Mouse (Mus musculus) ES-CJ7 (cell line): ENCODE measurements at regions not wholly inside any gene's neighbourhood (a gene's known extent, or its start where the extent isn't known, plus 50 kb on each side); places are given as distances from the start of the nearest gene placed in this dataset.

Source experiments
- DNase-seq: peaks from one replicate; pipeline ENCODE4 v3.0.0; 2011; ENCODE audit warnings: low read depth, low spot score

DNA sequence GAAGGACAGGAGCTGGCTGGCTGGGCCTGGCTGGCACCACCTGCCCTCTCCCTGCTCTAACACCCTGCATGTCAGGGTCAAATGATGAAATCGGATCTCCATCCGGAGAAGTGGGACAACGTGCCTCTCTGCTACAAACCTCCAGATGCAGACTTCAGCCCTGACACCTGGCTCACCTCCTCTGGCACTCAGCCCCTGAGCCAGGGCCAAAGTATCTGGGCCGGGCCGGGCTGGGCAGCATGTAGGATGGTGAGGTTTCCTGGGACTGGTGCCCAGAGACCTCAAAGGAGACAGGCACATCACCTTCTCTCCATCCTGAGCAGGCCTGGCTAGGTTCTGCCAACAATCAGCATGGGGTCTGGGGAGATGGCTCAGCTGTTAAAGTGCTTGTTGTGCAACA, 113.5 kb downstream of the Tfcp2l1 start:
- no peak for DNase-seq

DNA sequence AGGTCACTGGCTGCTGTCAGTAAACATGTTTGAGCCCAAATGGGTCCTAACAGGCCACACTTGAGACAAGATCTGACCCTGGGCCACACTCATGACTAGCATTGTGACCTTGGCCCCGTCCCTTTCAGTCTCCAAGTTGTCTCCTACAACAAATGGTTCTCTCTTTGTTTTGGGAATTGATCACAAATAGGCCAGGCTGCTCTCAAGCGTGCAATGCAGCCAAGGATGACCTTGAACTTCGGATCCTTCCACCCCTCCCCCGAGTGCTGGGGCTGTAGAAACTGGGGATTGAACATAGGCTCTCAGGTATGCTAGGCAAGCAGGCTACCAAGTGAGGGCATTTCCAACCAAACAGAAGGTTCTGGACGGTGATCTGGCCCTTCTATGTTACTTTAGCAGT, 120.5 kb downstream of the Tfcp2l1 start:
- DNase-seq: no peak

DNA sequence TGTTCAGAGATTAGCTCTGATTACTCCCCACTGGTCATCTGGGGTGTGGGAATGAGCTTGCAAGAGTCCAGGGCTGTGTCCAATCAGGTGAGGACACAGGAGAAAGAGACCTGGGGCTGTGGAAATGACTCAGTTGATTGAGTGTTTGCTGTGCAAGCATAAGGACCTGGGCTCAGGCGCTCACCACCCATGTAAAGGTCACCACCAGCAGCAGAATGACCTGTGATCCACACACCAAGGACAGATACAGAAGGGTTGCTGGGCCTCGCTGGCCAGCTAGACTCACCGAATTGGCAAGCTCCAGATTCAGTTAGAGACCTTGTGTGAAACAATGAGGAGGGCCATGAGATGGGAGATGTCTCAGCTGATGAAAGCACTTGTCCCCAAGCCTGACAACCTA, 125.1 kb downstream of the Tfcp2l1 start:
- no peak for DNase-seq

DNA sequence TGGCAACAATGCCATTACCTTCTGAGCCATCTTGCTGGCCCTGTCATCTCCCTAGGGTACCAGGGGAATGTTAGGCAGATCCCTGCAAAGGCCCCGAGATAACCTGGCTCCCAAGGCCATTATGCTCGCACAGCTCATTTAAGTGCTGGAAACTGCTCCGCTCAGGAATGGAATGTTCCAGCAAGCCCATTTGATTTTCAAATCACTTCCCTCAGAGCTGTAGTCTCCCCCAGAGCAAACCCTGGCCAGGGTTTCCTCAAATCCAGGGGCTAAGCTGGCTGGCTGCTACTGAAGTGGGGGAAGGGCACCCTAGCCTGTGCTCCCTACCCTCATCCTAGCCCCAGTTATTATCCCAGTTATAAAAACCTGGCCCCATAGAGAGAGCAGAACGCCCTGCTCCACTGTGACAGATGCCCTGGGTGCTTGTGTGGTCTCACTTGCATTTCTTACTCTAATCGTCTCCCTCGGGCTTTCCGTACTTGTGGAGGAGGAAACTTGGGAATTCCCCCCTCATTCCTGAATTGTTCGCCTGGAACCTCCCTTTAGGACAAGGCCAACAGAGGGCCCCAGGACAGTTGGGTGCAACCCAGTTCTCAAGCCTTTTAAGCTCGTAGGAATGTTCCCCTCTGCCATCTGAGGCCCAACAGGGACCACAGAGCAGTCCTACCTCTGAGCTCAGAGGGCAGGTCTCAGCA, 128.6 kb downstream of the Tfcp2l1 start:
- DNase-seq: no peak

DNA sequence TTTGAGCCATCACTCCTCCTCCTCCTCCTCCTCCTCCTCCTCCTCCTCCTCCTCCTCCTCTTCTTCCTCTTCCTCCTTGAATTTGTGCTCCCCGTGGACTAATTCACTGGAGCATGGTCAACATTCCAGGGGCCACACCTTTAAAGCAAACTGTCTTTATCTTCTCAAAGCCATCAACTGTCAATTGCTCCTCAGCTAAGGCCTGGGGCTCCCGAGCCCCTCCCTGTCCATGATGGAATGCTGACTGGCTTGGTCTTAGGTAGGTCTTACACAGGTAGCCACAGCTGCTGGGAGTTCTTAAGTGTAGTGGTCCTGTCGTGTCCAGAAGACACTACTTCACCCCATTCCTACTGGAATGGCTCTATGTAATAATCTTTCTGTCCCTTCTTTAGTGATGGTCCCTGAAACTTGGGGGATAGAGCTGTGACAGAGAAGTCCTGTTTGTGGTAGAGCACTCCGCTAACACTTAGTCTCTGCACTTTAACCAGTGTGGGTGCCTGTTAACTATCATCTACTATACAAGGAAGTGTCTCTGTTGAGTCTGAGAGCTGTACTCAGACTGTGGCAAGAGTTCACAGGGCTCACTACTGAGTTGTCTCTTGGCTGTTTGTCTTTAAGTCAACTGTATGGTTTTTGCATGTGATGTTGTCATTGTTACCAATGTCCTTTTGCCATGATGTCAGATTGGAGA, 129.7 kb downstream of the Tfcp2l1 start:
- no peak for DNase-seq

DNA sequence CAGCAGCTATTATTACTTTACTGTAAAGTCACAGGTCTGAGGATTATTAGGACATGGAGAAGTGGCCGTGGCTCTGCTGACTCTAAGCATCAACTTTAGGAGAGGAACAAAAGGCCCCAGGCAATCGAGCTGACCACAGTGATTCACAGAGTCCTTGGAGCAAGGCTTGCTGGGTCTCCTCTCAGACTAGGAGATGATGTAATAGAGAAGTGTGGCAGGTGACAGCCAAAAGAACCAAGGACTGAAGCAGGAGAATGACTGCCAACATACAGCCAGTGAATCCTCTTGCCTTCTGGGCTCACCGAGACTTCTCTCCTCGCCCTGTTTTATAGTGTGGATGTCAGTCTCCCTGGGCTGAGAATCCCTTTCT, 130.3 kb downstream of the Tfcp2l1 start:
- DNase-seq: no peak

DNA sequence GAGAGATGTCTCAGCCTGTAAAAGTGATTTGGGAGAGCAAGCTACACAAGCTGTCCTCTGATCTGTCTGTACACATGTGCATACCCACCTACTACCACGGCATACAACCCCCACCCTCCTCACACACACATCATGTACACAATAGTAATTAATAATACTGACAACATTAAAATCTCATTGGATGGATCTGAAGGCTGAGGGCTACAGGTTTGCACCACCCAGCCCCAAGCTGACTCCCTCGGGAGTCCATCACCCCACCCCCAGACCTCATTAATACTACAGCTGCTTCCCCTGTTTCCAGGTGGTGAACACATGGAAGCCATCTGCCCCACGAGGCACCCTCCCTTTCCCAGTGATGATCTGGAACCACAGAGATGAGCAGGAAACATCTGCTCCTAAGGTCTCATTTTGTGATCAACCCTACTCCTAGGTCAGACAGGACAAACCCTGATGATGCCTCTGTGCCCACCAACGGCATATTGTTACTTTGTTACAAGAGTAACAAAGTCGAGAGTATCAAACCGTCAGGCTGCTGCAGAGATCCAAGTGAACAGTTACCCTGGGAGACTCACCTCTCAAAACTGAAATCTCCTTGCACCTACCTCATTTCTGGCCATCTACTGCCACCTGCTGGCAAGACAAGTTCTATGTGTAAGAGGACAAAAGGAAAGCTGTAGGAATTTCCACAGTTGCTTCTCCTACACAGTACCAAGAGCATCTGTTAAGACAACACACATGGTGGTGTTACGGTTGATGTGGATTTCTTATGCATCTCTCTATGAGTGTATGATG, 131.6 kb downstream of the Tfcp2l1 start:
- DNase-seq: peak; percentile 91

DNA sequence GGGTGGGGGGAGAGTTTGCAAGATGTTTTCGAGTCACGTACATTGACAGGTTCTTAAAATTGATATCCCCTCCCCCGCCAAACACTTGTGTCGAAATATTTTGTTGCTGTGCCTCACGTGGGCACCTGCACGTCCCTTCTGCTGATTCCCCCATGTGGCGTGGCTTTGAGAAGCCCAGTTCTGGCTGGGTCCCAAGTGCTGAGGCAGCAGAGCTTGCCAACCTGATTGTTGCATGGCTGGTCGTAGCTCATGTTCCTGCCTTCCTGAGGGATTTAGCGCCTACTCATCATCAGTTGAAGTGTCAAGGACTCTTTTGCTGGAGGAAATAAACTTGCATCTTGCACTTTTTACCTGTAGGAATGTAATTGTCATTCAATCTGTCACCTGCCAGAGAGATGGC, 137.8 kb downstream of the Tfcp2l1 start:
- no peak for DNase-seq

DNA sequence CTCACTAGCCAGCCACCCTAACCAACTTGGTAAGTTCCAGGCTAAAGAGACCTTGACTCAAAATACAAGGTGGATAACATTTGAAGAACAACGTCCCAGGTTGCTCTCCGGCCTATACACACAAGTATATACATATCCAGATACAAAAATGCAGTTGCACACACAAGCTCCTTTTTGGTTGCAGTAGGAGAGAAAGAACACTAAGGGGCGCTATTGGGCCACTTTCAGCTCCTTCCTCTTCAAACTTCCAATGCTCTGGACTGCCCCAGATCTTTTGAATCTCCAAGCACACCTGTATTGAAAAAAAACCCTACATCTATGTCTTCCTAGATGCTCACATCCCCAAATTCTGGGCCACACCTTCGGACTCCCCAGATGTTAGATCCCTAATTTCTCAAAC, 141.1 kb downstream of the Tfcp2l1 start:
- peak; percentile 66 for DNase-seq

DNA sequence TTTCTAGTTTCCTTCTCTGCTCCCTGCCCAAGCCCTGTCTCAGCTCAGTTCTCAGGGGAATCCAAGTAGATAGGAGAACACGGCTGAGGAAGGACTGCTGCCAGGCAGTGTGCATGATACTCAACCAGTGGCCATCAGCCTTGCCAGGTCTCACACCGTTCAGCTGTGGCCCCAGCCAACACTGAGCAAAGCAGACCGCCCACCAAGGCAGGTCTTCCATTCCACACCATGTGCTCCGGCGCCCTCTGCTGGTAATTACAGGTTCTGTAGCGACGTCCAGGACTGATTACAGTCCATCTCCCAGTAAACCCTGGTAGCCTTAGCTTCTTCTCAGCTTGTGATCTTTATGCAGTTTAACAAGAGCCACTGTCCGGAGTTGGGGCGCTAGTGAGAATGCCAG, 144.5 kb downstream of the Tfcp2l1 start:
- DNase-seq: peak; percentile 93

DNA sequence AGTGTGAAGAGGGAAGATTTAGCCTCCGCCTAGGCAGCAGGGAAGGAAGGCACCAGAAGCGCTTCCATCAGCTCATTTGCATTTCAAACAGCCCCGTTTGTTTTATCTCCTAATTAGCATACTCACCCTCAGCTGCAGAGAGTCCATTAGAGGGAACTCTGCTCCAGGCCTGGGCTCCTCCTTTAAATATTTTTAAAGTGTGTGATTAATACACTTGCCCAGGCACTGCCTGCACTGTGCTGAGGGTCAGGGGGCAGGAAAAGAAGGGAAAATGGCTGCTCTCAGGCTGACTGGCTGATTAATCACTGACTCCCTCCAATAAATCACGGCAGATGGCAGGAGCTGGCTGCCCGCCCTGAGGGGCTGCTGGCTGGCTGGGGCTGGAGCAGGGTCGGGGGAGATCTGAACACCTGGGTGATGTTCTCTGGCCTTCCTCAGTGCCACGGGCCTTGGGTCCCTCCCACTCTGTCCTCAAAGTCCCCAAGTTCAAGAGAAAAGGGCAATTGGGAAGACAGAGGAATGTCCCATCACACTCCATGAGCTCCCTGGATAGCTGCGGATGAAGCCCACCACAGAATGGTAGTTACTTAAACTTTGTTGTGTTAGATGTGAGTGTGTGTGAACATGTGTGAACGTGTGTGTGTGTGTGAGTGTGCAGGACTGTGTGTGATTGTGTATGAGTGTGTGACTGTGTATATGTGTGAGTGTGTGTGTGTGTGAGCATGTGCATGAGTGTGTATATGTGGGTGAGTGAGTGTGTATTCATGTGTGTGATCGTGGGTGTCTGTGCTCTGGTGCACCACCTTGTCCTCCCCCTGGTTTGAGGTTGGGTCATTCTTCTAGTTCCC, 149.1 kb downstream of the Tfcp2l1 start:
- peak; percentile 73 for DNase-seq
